Mouse (Mus musculus) liver (tissue): ENCODE measurements around the gene Slc43a3.
"Not testable (repeated sequence)": the region's sequence is repeated elsewhere in the genome, so short reads cannot be mapped to it uniquely, and the experiment has no call there.

ENCODE experiments used
- DNase-seq: peaks from one replicate; pipeline ENCODE4 v3.0.0-alpha.2; 2020; ENCODE audit warnings: mixed read lengths

Gene Slc43a3

DNA sequence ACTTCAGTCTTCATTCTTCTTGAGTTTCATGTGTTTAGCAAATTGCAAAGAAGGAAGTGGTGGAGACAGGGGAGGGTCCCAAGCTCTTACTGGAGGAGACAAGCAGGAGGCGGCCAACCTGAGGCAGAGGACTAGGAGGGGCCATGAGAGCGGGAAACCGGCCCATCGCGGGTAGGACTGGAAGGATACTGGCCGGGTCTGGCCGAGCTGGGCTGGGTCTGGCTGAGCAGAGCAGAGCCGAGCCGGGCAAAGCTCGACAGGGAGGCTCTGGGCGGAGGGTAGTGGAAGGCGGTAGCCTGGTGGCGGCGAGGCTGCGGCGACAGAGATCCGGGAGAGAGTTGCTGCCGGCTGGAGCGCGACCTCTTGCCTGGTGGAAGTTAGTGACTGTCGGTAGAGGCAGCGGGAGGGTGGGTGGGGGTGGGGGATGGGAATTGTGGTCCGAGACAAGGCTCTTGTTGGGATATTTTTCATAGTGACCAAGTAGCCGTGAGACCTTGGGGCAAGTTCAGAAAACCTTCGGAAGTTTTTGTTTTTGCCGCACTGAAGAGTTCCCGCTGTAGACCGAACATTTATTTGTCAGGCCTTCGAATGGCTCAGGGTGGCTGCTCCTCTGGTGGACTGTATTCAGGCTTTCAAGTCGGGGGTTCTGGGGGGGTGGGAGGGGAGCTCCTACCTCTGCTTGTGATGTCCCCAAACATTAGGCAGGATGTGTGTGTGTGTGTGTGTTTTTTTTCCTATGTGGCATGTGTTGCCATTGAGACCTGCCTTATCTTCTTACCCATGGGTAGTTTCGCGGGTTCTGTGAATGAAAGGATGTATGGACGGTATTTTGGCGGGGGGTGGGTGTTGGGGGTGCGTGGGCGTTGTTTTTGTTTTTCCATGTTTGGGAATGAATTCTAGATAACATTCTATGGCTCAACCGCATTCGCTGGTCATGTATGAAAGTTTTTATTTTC lies at the start of gene Slc43a3:
TSS of gene Slc43a3 (plus strand) at position 106 of the 956 bp plus-strand sequence.
- DNase-seq: peak; percentile 92

DNA sequence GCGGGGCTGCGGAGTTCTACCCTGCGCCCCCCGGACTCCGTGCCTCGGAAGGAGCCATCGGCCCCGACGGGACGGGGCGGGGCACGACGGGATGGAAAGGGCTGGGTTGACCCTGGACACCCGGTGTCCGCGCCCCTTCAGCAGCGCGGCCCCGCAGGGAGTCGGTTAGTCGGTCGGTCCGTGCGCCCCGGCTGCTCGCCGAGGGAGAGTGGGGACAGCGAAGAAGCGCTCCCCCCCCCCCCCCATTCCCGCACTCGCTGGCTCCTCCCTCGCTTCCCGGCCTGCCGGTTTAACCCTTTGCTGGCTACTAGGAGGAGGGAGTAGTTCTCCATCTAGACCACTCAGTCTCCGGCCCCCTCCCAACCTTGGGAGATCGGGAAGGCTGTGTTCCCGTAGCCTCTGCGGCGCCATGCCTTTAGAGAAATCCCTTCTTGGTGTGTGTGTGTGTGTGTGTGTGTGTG lies 49.5 kb upstream of the Slc43a3 start:
- DNase-seq: no peak

DNA sequence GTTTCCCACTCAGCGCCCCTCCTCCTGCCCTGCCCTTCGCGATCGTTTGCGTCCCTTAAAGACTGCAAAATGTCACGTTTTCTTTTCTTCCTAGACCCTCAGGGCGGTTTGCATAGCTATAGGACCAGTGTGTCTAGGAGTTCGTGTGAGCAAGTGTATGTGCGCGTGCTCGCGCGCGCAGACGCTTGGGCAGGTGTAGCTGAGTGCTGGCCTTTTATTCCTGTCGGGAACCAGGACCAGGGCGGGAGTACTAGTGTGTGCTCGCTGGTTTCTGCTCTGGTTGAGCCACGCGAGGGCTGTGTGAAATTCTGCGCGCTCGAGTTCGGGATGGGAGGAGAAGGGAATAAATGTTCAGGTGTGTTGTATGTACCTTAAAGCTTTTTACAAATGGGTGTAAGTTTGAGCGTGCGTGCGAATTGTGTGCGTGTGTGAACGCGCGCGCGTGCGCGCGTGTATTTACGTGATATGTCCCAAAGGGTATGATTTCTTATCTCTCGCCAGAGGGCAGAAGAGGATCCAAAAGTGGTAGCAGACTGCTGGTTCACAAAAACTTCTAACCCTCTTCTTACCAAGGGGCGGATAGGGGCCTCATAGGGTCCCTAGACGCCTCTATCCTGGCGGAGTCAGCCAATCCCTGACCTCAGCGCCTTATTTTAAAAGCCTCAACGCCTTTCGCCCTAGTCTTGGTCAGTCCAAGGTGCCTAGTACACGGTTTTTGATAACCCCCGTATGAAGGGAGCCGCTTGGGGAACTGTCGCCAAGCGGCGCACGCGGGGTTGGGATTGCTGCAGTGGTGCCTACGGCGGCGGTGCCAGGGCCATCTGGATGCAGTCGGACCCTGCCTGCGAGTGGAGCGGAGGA lies 48.7 kb upstream of the Slc43a3 start:
- no peak for DNase-seq

DNA sequence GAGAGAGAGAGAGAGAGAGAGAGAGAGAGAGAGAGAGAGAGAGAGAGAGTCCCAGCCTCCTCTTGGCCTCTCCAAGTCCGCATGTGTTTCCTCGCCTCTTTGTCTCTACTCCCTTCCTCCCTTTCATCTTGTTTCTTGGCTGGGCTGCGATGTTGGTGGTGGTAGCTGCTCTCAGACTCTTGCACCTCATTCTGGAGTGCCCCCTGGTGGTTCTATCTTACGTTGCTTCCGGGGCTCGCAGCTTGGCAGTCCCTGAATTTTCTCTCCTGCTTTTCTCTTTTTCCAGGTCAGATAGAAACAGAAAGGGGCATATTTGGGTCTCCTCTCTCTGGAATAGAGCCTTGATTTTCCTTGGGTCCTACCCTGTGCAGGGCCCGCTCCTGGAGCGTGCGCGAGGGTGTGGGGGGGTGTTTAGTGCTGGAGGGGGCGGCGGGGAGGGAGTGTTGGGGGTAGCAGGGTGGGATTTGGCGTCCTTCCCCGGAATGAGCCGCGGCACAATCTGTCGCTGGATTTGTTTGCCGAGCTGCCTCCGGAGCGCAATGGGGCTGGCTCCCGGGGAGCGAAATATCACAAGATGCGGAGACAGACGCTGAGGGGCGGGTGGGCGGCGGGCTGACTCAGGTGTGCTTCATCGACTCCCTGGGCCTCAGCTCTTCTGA lies 47.6 kb upstream of the Slc43a3 start:
- DNase-seq: peak; percentile 80

DNA sequence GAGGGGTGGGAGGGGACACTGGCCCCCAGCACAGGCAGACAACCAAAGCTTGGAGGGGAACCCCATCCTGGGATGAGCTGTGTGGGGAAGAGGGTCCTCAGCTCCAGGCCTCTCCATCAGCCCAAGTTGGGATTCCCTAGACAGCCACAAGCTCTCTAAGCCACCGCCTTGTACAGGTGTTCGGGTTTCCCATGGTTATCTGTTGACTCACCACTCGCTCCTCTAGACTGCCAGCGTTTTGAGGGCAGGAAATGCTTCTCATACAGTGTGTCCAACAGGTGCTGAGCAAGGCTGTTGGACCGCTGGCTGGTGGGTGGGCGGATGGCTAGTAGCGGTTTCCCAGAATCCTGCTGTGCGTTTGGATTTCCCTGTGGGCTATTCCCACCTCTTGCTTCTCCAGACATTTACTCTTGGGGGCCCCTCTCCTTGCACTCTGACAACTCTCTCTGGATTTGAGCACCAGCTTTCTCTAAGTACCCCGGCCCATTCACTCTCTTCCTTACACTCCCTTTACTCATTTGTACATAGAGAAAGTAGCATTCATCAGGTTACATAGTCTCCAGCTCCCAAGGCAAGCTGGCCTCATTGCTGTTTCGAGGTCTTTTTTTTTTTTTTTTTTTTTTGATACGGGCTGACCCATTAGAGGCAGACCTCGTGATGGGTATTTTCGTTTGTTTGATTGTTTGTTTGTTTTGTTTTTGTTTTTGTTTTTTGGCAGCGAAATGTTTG lies 46.9 kb upstream of the Slc43a3 start:
- DNase-seq: no peak

DNA sequence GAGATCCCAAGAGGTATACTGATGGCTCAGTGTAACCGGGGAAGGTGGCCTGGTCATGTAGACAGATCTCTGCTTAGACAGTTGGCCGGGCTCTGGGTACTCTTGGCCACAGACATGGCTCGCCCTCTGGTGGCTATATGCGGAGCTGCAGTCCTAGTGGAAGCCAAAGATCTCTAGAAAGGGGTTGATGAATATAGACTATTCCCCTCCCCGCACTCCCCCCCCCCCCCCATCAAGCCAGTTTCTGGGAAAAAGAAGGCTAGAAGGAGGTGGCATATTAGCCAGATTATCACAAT lies 46.4 kb upstream of the Slc43a3 start:
- peak; percentile 82 for DNase-seq

DNA sequence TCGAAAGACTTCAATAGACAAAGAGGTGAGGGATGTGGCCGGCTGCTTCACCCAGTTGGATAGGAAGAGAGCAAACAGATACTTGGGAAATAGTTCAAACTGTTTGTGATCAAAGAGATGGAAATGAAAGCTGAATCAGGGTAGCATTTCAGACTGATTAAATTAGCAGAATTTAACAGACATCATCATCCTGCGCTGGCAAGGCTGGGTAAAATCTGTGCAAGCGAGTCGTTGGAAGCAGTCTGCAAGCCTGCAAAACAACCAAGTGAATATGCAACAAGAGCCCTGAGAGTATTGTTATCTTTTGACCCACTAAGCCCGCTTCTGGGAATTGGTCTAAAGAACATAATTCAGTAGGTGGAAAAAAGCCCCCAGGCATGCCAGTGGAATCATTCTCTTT lies 43.0 kb upstream of the Slc43a3 start:
- no peak for DNase-seq

DNA sequence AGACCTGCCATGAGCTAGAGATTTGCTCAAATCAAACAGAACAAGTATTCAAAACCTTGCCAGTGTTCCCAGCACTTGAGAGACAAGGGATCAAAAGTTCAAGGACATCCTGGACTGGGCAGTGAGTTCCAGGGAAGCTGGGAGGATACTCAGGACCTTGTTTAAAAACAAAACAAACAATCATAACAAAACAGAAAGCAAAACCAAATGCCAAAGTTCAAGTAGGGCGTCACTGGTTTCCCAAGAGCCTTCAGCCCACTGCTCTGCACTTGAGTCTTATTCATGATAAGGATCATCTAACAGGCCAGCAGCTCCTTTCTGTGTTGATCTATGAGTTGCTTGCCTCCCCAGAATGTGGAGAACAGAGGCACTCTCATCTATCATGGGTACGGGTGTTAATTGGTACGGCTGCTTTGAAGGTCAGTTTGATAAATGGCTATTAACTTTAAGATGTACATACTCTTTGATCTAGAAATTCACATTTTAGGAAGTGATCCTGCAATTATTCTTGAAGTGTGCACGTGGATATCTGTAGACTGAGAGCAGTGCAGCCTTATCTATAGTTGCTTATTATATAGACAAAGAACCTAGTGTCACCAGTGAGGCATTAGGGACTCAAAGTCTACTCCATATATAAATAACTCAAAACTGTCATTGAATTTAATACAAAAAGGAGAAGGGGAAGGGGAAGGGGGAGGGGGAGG lies 40.7 kb upstream of the Slc43a3 start:
- DNase-seq: no peak

GRCm38 (mm10) chr2:84896686-84897085 lies 39.7 kb upstream of the Slc43a3 start:
- not testable (repeated sequence) for DNase-seq

- DNase-seq: no peak
Measured at GRCm38 (mm10) chr2:84912722-84913121, 23.7 kb upstream of the Slc43a3 start.

DNA sequence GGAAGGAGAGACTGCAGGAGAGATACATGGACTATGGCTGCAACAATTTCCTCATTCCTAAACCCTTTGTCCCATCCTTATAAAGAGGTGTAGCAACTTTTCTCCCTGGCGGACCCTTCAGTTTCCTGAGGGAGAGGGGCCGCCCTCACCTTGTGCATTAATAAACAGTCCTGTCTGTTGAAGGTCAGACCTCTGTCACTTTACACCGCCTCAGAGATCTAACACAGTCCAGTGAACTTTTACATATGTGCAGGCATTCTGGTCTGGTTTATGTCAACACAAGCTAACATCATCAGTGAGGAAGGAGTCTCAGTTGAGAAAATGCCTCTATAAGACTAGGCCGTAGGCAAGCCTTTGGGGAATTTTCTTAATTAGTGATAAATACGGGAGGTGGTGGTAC lies 22.5 kb upstream of the Slc43a3 start:
- no peak for DNase-seq

GRCm38 (mm10) chr2:84915330-84915729 lies 21.0 kb upstream of the Slc43a3 start:
- DNase-seq: no peak

GRCm38 (mm10) chr2:84916548-84917320 lies 19.6 kb upstream of the Slc43a3 start:
- no peak for DNase-seq

- DNase-seq: no peak
Measured at GRCm38 (mm10) chr2:84918188-84918587, 18.2 kb upstream of the Slc43a3 start.

DNA sequence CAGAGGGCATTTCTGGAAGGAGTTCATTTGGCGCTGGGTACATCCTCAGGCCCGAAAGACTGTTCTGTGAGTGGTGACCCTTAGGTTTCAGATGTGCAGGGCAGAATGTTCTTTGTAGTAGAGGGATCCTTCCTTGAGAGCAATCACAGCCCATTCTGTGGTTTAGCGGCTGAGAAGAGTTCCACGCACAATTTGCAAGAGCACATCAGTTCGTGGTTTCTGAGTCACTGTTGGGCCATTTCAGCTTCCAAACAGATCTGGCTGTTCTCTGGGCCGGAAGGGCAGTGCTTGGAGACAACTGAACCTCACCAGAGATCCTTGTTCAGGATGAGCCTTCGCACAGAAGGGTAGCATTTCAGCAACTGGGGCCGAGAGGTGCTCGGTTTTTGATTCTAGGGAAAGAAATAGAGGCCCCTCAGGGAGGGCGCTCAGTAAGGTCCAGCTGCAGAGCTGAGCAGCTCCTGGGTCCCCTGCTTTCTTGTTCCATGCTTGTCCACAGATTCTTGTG lies 16.7 kb upstream of the Slc43a3 start:
- no peak for DNase-seq

- no peak for DNase-seq
Measured at GRCm38 (mm10) chr2:84930186-84930585, 6.2 kb upstream of the Slc43a3 start.

DNA sequence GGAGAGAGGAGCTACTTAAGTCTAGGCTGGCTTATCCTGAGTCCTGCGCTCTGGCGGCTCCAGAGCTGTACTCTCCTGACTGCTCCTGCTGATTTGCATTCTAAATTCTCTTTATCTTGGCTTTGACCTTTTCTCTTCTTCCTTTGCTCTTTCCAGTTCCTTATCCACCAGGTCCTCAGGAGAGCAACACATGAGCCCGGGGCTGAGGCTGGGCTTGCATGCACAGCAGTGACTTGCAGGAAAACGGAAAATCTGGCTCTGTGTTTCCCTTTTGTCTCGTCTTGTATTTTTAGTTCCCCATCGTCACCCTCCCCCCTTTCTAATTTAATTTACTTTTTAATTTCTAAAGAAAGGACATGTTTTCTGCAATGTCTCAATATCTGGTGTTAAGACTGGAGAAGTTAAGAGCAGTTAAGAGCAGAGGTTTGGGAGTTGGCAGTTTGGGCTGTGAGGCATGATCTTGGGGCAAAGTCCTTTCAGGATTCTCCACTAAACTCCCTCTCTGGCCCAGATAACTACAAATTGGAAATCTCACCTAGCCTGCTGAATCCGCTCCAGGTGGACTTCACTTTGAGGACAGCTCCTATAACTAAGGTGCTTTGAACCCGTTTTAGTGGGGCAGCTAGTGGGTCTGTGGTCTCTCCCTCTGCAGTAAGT lies 2.3 kb upstream of the Slc43a3 start:
- no peak for DNase-seq

DNA sequence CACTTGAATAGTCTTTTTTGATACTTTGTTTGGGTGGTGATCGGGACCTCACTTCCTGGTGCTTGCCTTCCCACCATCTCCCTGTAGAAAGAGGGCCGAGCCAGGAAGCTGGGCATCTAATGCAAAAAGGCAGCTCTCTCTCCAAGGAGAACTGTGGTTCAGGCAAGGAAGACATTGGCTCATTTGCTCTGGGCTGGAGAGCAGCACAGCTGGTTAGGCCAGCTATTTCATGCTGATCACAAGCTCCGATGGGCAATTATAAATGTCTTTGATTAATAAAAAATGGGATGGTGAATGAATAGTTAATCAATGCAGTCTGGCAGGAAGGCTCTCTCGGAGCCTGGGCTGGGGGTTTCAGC lies 1.8 kb upstream of the Slc43a3 start:
- DNase-seq: no peak

DNA sequence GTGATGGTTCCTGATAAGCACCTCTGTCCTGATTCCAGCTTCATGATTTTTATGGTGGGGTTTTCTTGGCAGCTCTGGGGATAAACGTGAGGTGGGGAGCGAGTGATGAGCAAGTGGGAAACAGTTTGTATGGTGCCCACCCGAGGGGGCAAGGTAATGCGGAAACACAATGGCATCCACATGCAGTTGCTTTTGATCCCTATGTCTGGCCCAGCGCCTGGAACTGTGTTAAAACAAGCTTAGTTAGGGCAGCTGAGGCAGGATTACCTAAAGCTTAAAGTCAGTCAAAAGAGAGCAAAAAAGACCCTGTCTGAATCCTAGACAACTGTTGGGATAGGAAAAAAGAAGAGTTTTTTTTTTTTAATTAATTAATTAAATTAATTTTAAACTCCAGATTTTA lies 1.3 kb upstream of the Slc43a3 start:
- no peak for DNase-seq

DNA sequence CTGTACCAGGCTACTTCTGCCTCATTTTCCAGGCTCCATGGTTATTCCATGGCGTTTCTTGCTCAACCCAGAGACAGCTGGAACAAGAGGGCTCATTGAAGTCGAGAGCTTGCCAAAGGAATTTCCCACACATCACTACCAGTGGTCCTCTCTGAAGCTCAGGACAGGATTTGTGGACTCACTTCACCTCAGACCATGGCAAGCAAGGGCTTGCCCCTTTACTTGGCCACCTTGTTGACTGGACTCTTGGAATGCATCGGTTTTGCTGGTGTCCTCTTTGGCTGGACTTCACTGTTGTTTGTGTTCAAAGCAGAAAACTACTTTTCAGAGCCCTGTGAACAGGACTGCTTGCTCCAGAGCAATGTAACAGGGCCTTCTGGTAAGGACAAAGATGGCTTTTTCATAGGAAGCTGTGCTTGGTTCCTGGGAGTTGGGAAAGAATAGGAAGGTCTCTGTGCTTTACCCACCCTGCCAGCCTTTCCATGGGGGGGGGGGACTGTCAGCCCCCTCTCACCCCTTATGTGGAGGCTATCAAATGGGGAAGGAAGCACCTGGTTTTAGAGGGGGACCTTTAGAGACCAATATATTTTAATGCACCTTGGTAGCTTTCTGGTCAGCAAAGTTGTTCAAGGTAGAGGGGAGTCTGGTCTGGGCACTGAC lies 1.2 kb downstream of the Slc43a3 start:
- DNase-seq: no peak
